Mouse (Mus musculus): ENCODE data around the gene P2rx6. TPM values are rescaled to one million over a fixed set of nuclear protein-coding genes. Genes with fewer than 3 reads are reported as not detected.

P2rx6 gene
- polyA plus RNA-seq, 1 experiment from 2014 or later, result 2.5 TPM

Other genes with a start within 250 kb of the P2rx6 start
- gene Serpind1, start 230.5 kb upstream of the P2rx6 start, polyA plus RNA-seq (2014; fragmentation: Nextera tagmentation; extraction: Ambion mirVana), result 1.7 and 2.4 TPM in 2 replicates
- 10.3 and 10.8 TPM in 2 replicates for gene Snap29, start 155.9 kb upstream of the P2rx6 start, polyA plus RNA-seq (2014; fragmentation: Nextera tagmentation; extraction: Ambion mirVana)
- gene Pi4ka, start 155.6 kb upstream of the P2rx6 start, polyA plus RNA-seq (2014; fragmentation: Nextera tagmentation; extraction: Ambion mirVana), result 70.9 and 74.0 TPM in 2 replicates
- gene Crkl, start 109.9 kb upstream of the P2rx6 start, polyA plus RNA-seq (2014; fragmentation: Nextera tagmentation; extraction: Ambion mirVana), result 65.0 and 78.5 TPM in 2 replicates
- 5.9 and 6.4 TPM in 2 replicates for gene Aifm3, start 72.3 kb upstream of the P2rx6 start, polyA plus RNA-seq (2014; fragmentation: Nextera tagmentation; extraction: Ambion mirVana)
- gene Lztr1, start 53.2 kb upstream of the P2rx6 start, polyA plus RNA-seq (2014; fragmentation: Nextera tagmentation; extraction: Ambion mirVana), result 112 and 117 TPM in 2 replicates
- gene Thap7, start 30.7 kb upstream of the P2rx6 start, polyA plus RNA-seq (2014; fragmentation: Nextera tagmentation; extraction: Ambion mirVana), result 52.0 and 58.9 TPM in 2 replicates
- 0.74 and 0.92 TPM in 2 replicates for gene Lrrc74b, start 638 bp upstream of the P2rx6 start, polyA plus RNA-seq (2014; fragmentation: Nextera tagmentation; extraction: Ambion mirVana)
- gene Slc7a4, start 21.3 kb downstream of the P2rx6 start, polyA plus RNA-seq (2014; fragmentation: Nextera tagmentation; extraction: Ambion mirVana), result 41.2 and 42.0 TPM in 2 replicates
- 22.3 and 24.5 TPM in 2 replicates for gene Smpd4, start 57.5 kb downstream of the P2rx6 start, polyA plus RNA-seq (2014; fragmentation: Nextera tagmentation; extraction: Ambion mirVana)
- gene Ccdc74a, start 84.6 kb downstream of the P2rx6 start, polyA plus RNA-seq (2014; fragmentation: Nextera tagmentation; extraction: Ambion mirVana), result 7.8 and 11.7 TPM in 2 replicates
- 38.2 and 42.0 TPM in 2 replicates for gene Med15, start 171.0 kb downstream of the P2rx6 start, polyA plus RNA-seq (2014; fragmentation: Nextera tagmentation; extraction: Ambion mirVana)
- 82.1 and 96.0 TPM in 2 replicates for gene Klhl22, start 197.7 kb downstream of the P2rx6 start, polyA plus RNA-seq (2014; fragmentation: Nextera tagmentation; extraction: Ambion mirVana)
- 2.9 and 3.4 TPM in 2 replicates for gene Scarf2, start 235.4 kb downstream of the P2rx6 start, polyA plus RNA-seq (2014; fragmentation: Nextera tagmentation; extraction: Ambion mirVana)

Measured in hindbrain, embryonic 14.5 days (tissue).